Mouse (Mus musculus) heart, adult 2 months (tissue): ENCODE results near the gene Gm9844. TPM values are rescaled to one million over a fixed set of nuclear protein-coding genes. Genes with fewer than 3 reads are reported as not detected.
"Not testable (repeated sequence)": the region's sequence is repeated elsewhere in the genome, so short reads cannot be mapped to it uniquely, and the experiment has no call there.

Experiments
- DNase-seq, 2 experiments: peaks; one replicate each; pipeline ENCODE4 v3.0.0; 2021
- H3K27ac ChIP-seq: fragments of 200-600 bp; 2 replicates; pipeline ENCODE4 v1.8.1; 2022
- H3K27me3 ChIP-seq: fragments of 200-500 bp; 2 replicates; pipeline ENCODE4 v1.6.1; 2012; ENCODE audit warnings: mild to moderate bottlenecking, low read length, inconsistent platforms, mixed read lengths; ENCODE audit not compliant: control insufficient read depth, insufficient read depth
- H3K36me3 ChIP-seq: fragments of 200-500 bp; 2 replicates; pipeline ENCODE4 v1.6.1; 2012; ENCODE audit warnings: low read length, inconsistent platforms; ENCODE audit not compliant: control insufficient read depth, insufficient read depth
- H3K4me1 ChIP-seq: fragments of 200-500 bp; 2 replicates; pipeline ENCODE4 v1.6.1; 2011; ENCODE audit warnings: low read length; ENCODE audit not compliant: control insufficient read depth, insufficient read depth
- H3K4me3 ChIP-seq: fragments of 200-600 bp; 2 replicates; pipeline ENCODE4 v1.8.1; 2022
- H3K79me2 ChIP-seq: fragments of 200-500 bp; replicated peaks from 2 replicates; pipeline ENCODE4 v1.6.1; 2012; ENCODE audit warnings: mild to moderate bottlenecking, inconsistent platforms, low read length, moderate library complexity, mixed read lengths; ENCODE audit not compliant: control insufficient read depth, insufficient read depth
- H3K9ac ChIP-seq: fragments of 200-500 bp; 2 replicates; pipeline ENCODE4 v1.6.1; 2012; ENCODE audit warnings: low read depth, mild to moderate bottlenecking, control low read depth, inconsistent platforms, low read length, mixed read lengths
- CTCF ChIP-seq: fragments of 200-600 bp; IDR thresholded peaks from 2 replicates; pipeline ENCODE4 v1.8.1; 2022; ENCODE audit warnings: antibody characterized with exemption, mild to moderate bottlenecking, moderate library complexity
- EP300 ChIP-seq: fragments of 200-500 bp; IDR thresholded peaks from 2 replicates; pipeline ENCODE4 v1.6.1; 2011; ENCODE audit warnings: low read depth, low read length, control low read depth; ENCODE audit not compliant: insufficient read depth
- POLR2A ChIP-seq: fragments of 200-500 bp; IDR thresholded peaks from 2 replicates; pipeline ENCODE4 v1.6.1; 2011; ENCODE audit warnings: mild to moderate bottlenecking, low read depth, low read length, control low read depth; ENCODE audit not compliant: insufficient read depth
- WGBS: fragments of 180-500 bp; shearing (Covaris S2); methylation state at CpG from one replicate; pipeline ENCODE4 v1.1.7; 2018; 5-methylcytosine and 5-hydroxymethylcytosine counted together
- intact Hi-C: fragments of 180-260 bp; cut with DNase I; formaldehyde crosslinking; loops from one replicate; pipeline ENCODE4 v1.15.1; 2025
- long read RNA-seq: library from polyadenylated mRNA; stranded (forward); transcript quantifications from one replicate; pipeline ENCODE4 v2.0.0, GENCODE M21; 2021
- polyA plus RNA-seq: library from polyadenylated mRNA; depleted of rRNA; stranded (reverse); fragments of >200 nt; gene quantifications from 2 replicates; pipeline ENCODE4 v1.2.3, GENCODE M21; 2012; rRNA removed
- total RNA-seq, 2 experiments: library from RNA; stranded (reverse); gene quantifications; 2 replicates each; pipeline ENCODE4 v1.2.3; 2021

Gm9844 gene
- total RNA-seq (not detected), polyA plus RNA-seq (0.67 and 0.68 TPM in 2 replicates)
- long read RNA-seq, result 0 reads

DNA sequence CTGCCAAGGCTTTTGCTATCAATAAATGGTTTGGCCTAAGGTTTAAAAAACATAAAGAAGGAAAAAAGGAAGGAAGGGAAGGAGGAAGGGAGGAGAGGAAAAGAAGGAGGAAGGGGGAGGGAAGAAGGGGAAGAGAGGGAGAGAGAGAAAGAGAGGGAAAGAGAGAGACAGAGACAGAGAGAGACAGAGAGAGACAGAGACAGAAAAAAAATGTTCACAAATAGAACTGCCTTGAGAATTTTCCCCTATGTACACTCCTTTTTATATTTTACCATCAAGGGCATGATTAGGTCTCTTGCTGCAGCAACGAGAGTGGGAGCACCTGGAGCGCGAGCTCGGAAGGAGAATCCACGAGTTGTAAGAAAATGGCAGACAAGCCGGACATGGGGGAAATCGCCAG lies at the start of gene Gm9844:
TSS of gene Gm9844 (plus strand) at position 301 of the 400 bp plus-strand sequence.
- no peaks in the 10 kb centered on the region for H3K27me3 ChIP-seq
- WGBS, result 73% methylated on average over 7 of the region's 7 CpGs
- H3K79me2 ChIP-seq, result no peaks in the 10 kb centered on the region
- no peak within 1 kb of the TSS for H3K4me3 ChIP-seq
- no peaks in the 10 kb centered on the region for H3K4me1 ChIP-seq
- no peak within 1 kb of the TSS for H3K9ac ChIP-seq
- no peaks in the 10 kb centered on the region for H3K36me3 ChIP-seq
- H3K27ac ChIP-seq, result no peak within 1 kb of the TSS
- no peak for DNase-seq
- no peak for TF ChIP-seq POLR2A
- intact Hi-C loops, result no loop called here

- DNase-seq, result peak; percentile 52 to 68
- Histone ChIP-seq H3K79me2 (no peaks in the 10 kb centered on the region), H3K9ac (no peak overlapping the region), H3K36me3 (no peaks in the 10 kb centered on the region), H3K4me3 (no peak overlapping the region), H3K27me3 (no peaks in the 10 kb centered on the region), H3K4me1 (no peaks in the 10 kb centered on the region), H3K27ac (no peak overlapping the region)
- 1% methylated on average over 3 of the region's 3 CpGs for WGBS
- intact Hi-C loops, result loop anchor here (5.0 kb wide), 1 partner anchor 155 kb away; the partner anchor contains the start of gene Rabac1
- TF ChIP-seq EP300 (0 out of 2 replicates have a peak, but pooled peaks have one; percentile 31), POLR2A (no peak), CTCF (peak; percentile 87)
Measured at GRCm38 (mm10) chr7:24817502-24817901, 44.5 kb upstream of the Gm9844 start.

DNA sequence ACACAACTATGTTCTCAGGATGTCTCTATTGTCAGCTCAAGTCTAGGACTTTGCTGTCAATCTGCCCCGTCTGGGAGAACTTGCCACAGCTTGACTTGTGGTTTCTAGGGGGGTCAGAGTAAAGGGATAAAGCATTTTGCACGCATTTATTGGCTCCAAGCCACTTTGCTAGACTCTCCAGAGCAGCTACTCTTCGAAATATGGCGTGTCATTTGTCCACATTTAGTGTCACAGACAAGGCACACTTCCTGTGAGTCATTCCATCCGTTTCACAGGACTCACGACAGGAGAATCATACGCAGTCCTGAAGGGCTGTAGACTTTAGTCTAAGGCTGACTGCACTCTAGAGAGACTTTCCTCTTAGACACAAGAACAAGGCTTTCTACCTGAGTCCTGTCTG lies 37.6 kb upstream of the Gm9844 start:
- no peak overlapping the region for H3K27ac ChIP-seq
- no peaks in the 10 kb centered on the region for H3K79me2 ChIP-seq
- intact Hi-C loops, result no loop called here
- H3K27me3 ChIP-seq, result no peaks in the 10 kb centered on the region
- H3K9ac ChIP-seq, result no peak overlapping the region
- H3K4me1 ChIP-seq, result no peaks in the 10 kb centered on the region
- no peak for TF ChIP-seq CTCF
- no peak for TF ChIP-seq POLR2A
- no peak for TF ChIP-seq EP300
- DNase-seq, result no peak
- 25% methylated on average over 7 of the region's 7 CpGs for WGBS
- H3K36me3 ChIP-seq, result no peaks in the 10 kb centered on the region
- no peak overlapping the region for H3K4me3 ChIP-seq

GRCm38 (mm10) chr7:24827181-24827580 lies 34.8 kb upstream of the Gm9844 start:
- no peaks in the 10 kb centered on the region for H3K27me3 ChIP-seq
- H3K79me2 ChIP-seq, result no peaks in the 10 kb centered on the region
- intact Hi-C loops, result no loop called here
- TF ChIP-seq POLR2A (no peak), EP300 (no peak), CTCF (no peak)
- no peaks in the 10 kb centered on the region for H3K36me3 ChIP-seq
- no peak overlapping the region for H3K27ac ChIP-seq
- H3K4me1 ChIP-seq, result no peaks in the 10 kb centered on the region
- no peak for DNase-seq
- no peak overlapping the region for H3K9ac ChIP-seq
- H3K4me3 ChIP-seq, result no peak overlapping the region
- 87% methylated on average over 4 of the region's 4 CpGs for WGBS

- intact Hi-C loops, H3K79me2 ChIP-seq, H3K4me1 ChIP-seq, H3K36me3 ChIP-seq, H3K27me3 ChIP-seq, H3K27ac ChIP-seq, H3K4me3 ChIP-seq, H3K9ac ChIP-seq: not testable (repeated sequence)
- 52% methylated on average over 13 of the region's 13 CpGs for WGBS
- peak in 1 of 2 experiments; percentile 8 for DNase-seq
Measured at GRCm38 (mm10) chr7:24838732-24839409, 23.1 kb upstream of the Gm9844 start.

DNA sequence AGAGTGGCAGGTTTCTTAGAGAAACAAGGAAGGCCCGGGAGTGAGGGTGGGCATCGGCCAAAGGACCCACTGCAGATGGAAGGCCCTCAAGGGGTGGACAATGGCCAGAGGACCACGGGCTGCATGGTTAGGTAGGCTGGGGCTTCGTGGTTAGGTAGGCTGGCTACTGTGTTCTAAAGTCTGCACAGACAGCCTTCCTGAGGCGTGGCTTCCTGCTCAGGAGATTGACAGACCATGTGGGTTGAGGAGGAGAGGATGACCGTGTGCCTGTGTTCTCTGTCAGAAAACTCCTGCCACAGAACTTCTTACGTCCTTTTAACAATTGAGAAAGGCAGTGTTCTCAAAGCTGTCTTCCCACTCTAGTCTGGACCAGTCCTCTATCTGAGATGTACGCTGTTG lies 22.6 kb upstream of the Gm9844 start:
- TF ChIP-seq POLR2A, result no peak
- no peak for TF ChIP-seq CTCF
- TF ChIP-seq EP300, result no peak
- H3K27me3 ChIP-seq, result no peaks in the 10 kb centered on the region
- no peaks in the 10 kb centered on the region for H3K36me3 ChIP-seq
- H3K4me3 ChIP-seq, result no peak overlapping the region
- no peaks in the 10 kb centered on the region for H3K79me2 ChIP-seq
- no peaks in the 10 kb centered on the region for H3K4me1 ChIP-seq
- WGBS, result 58% methylated on average over 8 of the region's 8 CpGs
- H3K27ac ChIP-seq, result no peak overlapping the region
- intact Hi-C loops, result no loop called here
- no peak overlapping the region for H3K9ac ChIP-seq
- DNase-seq, result no peak
